Comparison of ENCODE assay signal across 25 mouse cellular contexts in the genomic region with DNA sequence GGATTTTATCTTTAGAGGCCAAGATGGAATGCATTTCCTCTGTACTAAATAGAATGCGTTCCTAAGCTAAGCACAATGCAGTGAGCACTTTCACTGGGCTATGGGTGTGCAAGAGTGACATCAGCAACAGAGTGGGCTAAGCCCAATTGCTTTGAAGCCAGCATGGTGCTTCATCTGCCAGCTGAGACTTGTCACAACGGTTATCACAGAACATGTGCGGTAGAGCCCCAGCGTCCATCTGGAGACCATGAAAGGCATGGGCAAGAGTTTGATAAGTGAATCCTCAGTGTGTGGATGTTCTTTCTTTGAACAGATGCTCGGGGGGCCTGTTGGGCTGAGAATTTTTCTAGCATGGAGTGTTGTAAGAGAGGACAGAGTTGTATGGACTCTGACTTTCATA.
DNase-seq lines count a peak whose midpoint lies in the region; ATAC-seq and TF ChIP-seq lines count a peak whose summit lies in the region.
"Had no signal": no experiment of that assay in that cellular context is flagged by ENCODE, and none has a peak within 500 bp of the region (broad histone marks: within the 10 kb centered on the region; RNA-seq: fewer than 3 reads in every experiment).

No protein-coding gene starts in this region.

- H3K4me1 ChIP-seq in embryonic facial prominence, embryonic 14.5 days (ENCODE audit: control insufficient read depth, insufficient read depth, low read length) = no peaks in the 10 kb centered on the region
- H3K4me1 ChIP-seq in embryonic facial prominence, embryonic 10.5 days = no peaks in the 10 kb centered on the region
- H3K4me1 ChIP-seq in heart, embryonic 12.5 days (replicated peaks) = peaks cover 17% of the 10 kb centered on the region
- H3K4me1 ChIP-seq in kidney, postnatal 0 days (replicated peaks; ENCODE audit: insufficient read depth, low read length) = no peaks in the 10 kb centered on the region; the same call in 1 of the 2 replicates
- H3K4me1 ChIP-seq in limb, embryonic 10.5 days = no peaks in the 10 kb centered on the region
- H3K4me1 ChIP-seq: embryonic facial prominence, embryonic 13.5 days; hindbrain, embryonic 15.5 days; lung, embryonic 15.5 days; megakaryocyte, embryonic 14.5 days; midbrain, embryonic 13.5 days; neural tube, embryonic 12.5 days had no signal

- ATAC-seq in embryonic facial prominence, embryonic 14.5 days (ENCODE audit: low read depth) = peak; percentile 68; the same call in 1 of the 2 replicates
- ATAC-seq in heart, embryonic 12.5 days (ENCODE audit: insufficient number of reproducible peaks, low FRiP score) = no peak
- ATAC-seq in kidney, postnatal 0 days (replicated peaks; ENCODE audit: low FRiP score, low read depth) = no peak; the same call in 1 of the 2 replicates
- ATAC-seq: CD4-positive, CD25-positive, alpha-beta regulatory T cell, adult 4 months; intestine, embryonic 16.5 days; midbrain, embryonic 13.5 days had no signal

- H3K9me3 ChIP-seq in embryonic facial prominence, embryonic 14.5 days (ENCODE audit: control insufficient read depth, low read length) = no peaks in the 10 kb centered on the region
- no peaks in the 10 kb centered on the region for H3K9me3 ChIP-seq in embryonic facial prominence, embryonic 10.5 days
- H3K9me3 ChIP-seq in heart, embryonic 12.5 days (replicated peaks) = no peaks in the 10 kb centered on the region
- H3K9me3 ChIP-seq in kidney, postnatal 0 days (replicated peaks; ENCODE audit: low read length) = no peaks in the 10 kb centered on the region
- H3K9me3 ChIP-seq in limb, embryonic 10.5 days (replicated peaks) = no peaks in the 10 kb centered on the region
- H3K9me3 ChIP-seq: embryonic facial prominence, embryonic 13.5 days; hindbrain, embryonic 15.5 days; liver, embryonic 13.5 days; lung, embryonic 15.5 days; megakaryocyte, embryonic 14.5 days; midbrain, embryonic 13.5 days; neural tube, embryonic 12.5 days had no signal

- H3K4me2 ChIP-seq in embryonic facial prominence, embryonic 14.5 days (ENCODE audit: low read depth, low read length) = no peak overlapping the region
- no peak overlapping the region for H3K4me2 ChIP-seq in heart, embryonic 12.5 days
- H3K4me2 ChIP-seq in kidney, postnatal 0 days (ENCODE audit: low read length) = no peak overlapping the region
- H3K4me2 ChIP-seq: embryonic facial prominence, embryonic 13.5 days; hindbrain, embryonic 15.5 days; liver, embryonic 13.5 days; lung, embryonic 15.5 days; midbrain, embryonic 13.5 days; neural tube, embryonic 12.5 days had no signal

- DNase-seq in embryonic facial prominence, embryonic 14.5 days (ENCODE audit: low spot score) = peak; percentile 26
- no peak for DNase-seq in embryonic facial prominence, embryonic 10.5 days (ENCODE audit: low spot score)
- DNase-seq in heart, postnatal 10 days = no peak
- no peak for DNase-seq in kidney, postnatal 0 days (ENCODE audit: low spot score)
- DNase-seq in kidney, adult 11 months = no peak
- DNase-seq in brain, adult 2 months (ENCODE audit: low read depth, low spot score) = peak; percentile 21
- DNase-seq in limb, embryonic 10.5 days (ENCODE audit: low spot score) = no peak
- DNase-seq: cerebellum, adult 8-10 months; gastrocnemius, postnatal 14 days; heart, adult 18-20 months; kidney, postnatal 36 days; layer of hippocampus, postnatal 36 days; liver, embryonic 13.5 days; retina, postnatal 1 day; thymus, adult 18-20 months; thymus, postnatal 36 days had no signal

- intact Hi-C loops in heart, postnatal 10 days (cut with DNase I) = no loop called here

- WGBS in embryonic facial prominence, embryonic 14.5 days = 73% methylated on average over 5 of the region's 5 CpGs
- WGBS in embryonic facial prominence, embryonic 10.5 days = 85% methylated on average over 5 of the region's 5 CpGs
- 33% methylated on average over 5 of the region's 5 CpGs for WGBS in heart, embryonic 12.5 days
- 75% methylated on average over 5 of the region's 5 CpGs for WGBS in kidney, postnatal 0 days
- 92% methylated on average over 5 of the region's 5 CpGs for WGBS in limb, embryonic 10.5 days

- H3K36me3 ChIP-seq in embryonic facial prominence, embryonic 14.5 days (ENCODE audit: control insufficient read depth, insufficient read depth, low read length) = no peaks in the 10 kb centered on the region
- H3K36me3 ChIP-seq in embryonic facial prominence, embryonic 10.5 days (replicated peaks) = no peaks in the 10 kb centered on the region
- H3K36me3 ChIP-seq in heart, embryonic 12.5 days = no peaks in the 10 kb centered on the region
- no peaks in the 10 kb centered on the region for H3K36me3 ChIP-seq in kidney, postnatal 0 days (ENCODE audit: insufficient read depth, low read length)
- H3K36me3 ChIP-seq in limb, embryonic 10.5 days = no peaks in the 10 kb centered on the region
- H3K36me3 ChIP-seq: embryonic facial prominence, embryonic 13.5 days; hindbrain, embryonic 15.5 days; liver, embryonic 13.5 days; lung, embryonic 15.5 days; midbrain, embryonic 13.5 days; neural tube, embryonic 12.5 days had no signal

- no peak overlapping the region for H3K4me3 ChIP-seq in embryonic facial prominence, embryonic 14.5 days (ENCODE audit: low read depth, low read length)
- no peak overlapping the region for H3K4me3 ChIP-seq in embryonic facial prominence, embryonic 10.5 days
- no peak overlapping the region for H3K4me3 ChIP-seq in heart, embryonic 12.5 days
- H3K4me3 ChIP-seq in kidney, postnatal 0 days (replicated peaks; ENCODE audit: low read depth, low read length) = no peak overlapping the region
- H3K4me3 ChIP-seq in limb, embryonic 10.5 days = no peak overlapping the region
- H3K4me3 ChIP-seq: embryonic facial prominence, embryonic 13.5 days; hindbrain, embryonic 15.5 days; liver, embryonic 13.5 days; lung, embryonic 15.5 days; megakaryocyte, embryonic 14.5 days; midbrain, embryonic 13.5 days; neural tube, embryonic 12.5 days had no signal

- no peak overlapping the region for H3K27ac ChIP-seq in embryonic facial prominence, embryonic 14.5 days (replicated peaks; ENCODE audit: low read depth, low read length)
- H3K27ac ChIP-seq in embryonic facial prominence, embryonic 10.5 days (replicated peaks) = no peak overlapping the region
- H3K27ac ChIP-seq in heart, embryonic 12.5 days (ENCODE audit: poor library complexity, severe bottlenecking) = peak overlapping the region; percentile 23; the same call in 1 of the 2 replicates
- H3K27ac ChIP-seq in kidney, postnatal 0 days = peak overlapping the region; percentile 47
- H3K27ac ChIP-seq in limb, embryonic 10.5 days = no peak overlapping the region
- H3K27ac ChIP-seq: embryonic facial prominence, embryonic 13.5 days; hindbrain, embryonic 15.5 days; liver, embryonic 13.5 days; lung, embryonic 15.5 days; midbrain, embryonic 13.5 days; neural tube, embryonic 12.5 days had no signal

- H3K27me3 ChIP-seq in embryonic facial prominence, embryonic 14.5 days (replicated peaks; ENCODE audit: control insufficient read depth, insufficient read depth, low read length) = no peaks in the 10 kb centered on the region
- no peaks in the 10 kb centered on the region for H3K27me3 ChIP-seq in embryonic facial prominence, embryonic 10.5 days (replicated peaks; ENCODE audit: low read depth, poor library complexity, severe bottlenecking)
- H3K27me3 ChIP-seq in heart, embryonic 12.5 days (replicated peaks) = no peaks in the 10 kb centered on the region
- no peaks in the 10 kb centered on the region for H3K27me3 ChIP-seq in kidney, postnatal 0 days (ENCODE audit: insufficient read depth, low read length)
- H3K27me3 ChIP-seq in limb, embryonic 10.5 days (ENCODE audit: low read depth, poor library complexity, severe bottlenecking) = no peaks in the 10 kb centered on the region
- H3K27me3 ChIP-seq: embryonic facial prominence, embryonic 13.5 days; hindbrain, embryonic 15.5 days; liver, embryonic 13.5 days; lung, embryonic 15.5 days; megakaryocyte, embryonic 14.5 days; midbrain, embryonic 13.5 days; neural tube, embryonic 12.5 days had no signal

- H3K9ac ChIP-seq in embryonic facial prominence, embryonic 14.5 days (ENCODE audit: low read depth, low read length) = no peak overlapping the region
- no peak overlapping the region for H3K9ac ChIP-seq in heart, embryonic 12.5 days
- no peak overlapping the region for H3K9ac ChIP-seq in kidney, postnatal 0 days (ENCODE audit: low read depth, low read length)
- H3K9ac ChIP-seq: embryonic facial prominence, embryonic 13.5 days; hindbrain, embryonic 15.5 days; liver, embryonic 13.5 days; lung, embryonic 15.5 days; midbrain, embryonic 13.5 days; neural tube, embryonic 12.5 days had no signal

- TF ChIP-seq CTCF in kidney, postnatal 0 days (IDR thresholded peaks at IDR 0.05; ENCODE audit: low read depth) = no peak

Comparison
In these comparisons a context has a peak if more than half of its experiments do, and no peak if none do; other contexts are left out.
1. DNase-seq: peak in embryonic facial prominence, embryonic 14.5 days (single experiment) and brain, adult 2 months (single experiment); none in embryonic facial prominence, embryonic 10.5 days (single experiment), heart, postnatal 10 days (0 of 2), kidney, postnatal 0 days (single experiment), kidney, adult 11 months (single experiment) and limb, embryonic 10.5 days (single experiment).
2. H3K27ac ChIP-seq: peak in heart, embryonic 12.5 days (single experiment) and kidney, postnatal 0 days (single experiment); none in embryonic facial prominence, embryonic 14.5 days (single experiment), embryonic facial prominence, embryonic 10.5 days (single experiment) and limb, embryonic 10.5 days (single experiment).